Mouse (Mus musculus) skeletal muscle tissue, adult 2 months (tissue): ENCODE results near the gene Camta2.

Experiments used
- DNase-seq: peaks from one replicate; pipeline ENCODE4 v3.0.0-alpha.2; 2012; ENCODE audit warnings: low read depth, low spot score

Camta2 gene

DNA sequence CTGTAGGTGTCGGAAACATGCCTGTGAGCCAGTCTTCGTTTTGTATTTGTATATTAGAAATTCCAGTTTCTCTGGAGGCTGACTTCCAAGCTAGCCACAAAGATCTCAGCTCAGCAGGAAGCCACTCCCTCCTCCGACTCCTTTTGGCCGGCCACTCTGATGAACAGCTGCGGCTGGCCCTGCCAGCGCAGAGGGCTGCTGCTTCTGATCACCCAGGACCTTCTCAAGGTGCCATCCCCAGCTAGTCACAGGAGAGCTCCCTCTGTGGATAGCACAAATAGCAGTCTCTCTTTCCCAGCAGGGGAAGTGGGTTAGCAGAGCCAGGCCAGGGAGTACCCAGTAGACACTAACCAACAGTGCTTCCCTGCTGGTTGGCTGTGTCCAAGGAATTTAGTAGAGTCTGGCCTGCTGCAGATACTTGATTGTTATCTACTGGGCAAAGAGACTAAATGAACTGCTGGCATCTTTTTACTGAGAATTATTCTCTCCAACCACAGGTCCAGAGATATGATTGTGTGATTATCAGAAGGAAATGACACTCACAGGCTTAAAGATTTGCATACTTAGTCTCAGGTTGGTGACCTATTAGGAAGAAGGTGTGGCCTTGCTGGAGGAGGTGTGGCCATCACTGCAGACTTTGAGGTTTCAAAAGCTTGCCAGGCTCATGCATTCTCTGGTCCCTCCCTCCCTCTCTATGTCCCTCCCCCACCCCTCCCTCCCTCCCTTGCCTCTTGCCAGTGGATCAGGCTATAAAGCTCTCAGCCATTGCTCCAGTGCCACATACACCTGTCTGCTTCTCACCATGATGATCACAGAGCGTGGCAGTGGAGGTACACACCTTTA lies 65.7 kb downstream of the Camta2 start:
- DNase-seq: peak; percentile 86
